Mouse (Mus musculus) lung, embryonic 16.5 days (tissue): ENCODE results near the gene Rnf43. TPM values are rescaled to one million over a fixed set of nuclear protein-coding genes. Genes with fewer than 3 reads are reported as not detected.

Source experiments
- ATAC-seq: fragments of 200-750 bp; cut with Nextera tagmentation; 2 replicates; pipeline ENCODE4 v1.8.0; 2017; ENCODE audit warnings: low read depth, mild to moderate bottlenecking, moderate library complexity
- H3K27ac ChIP-seq: fragments of 300-500 bp; sonication (generic); 2 replicates; pipeline ENCODE4 v1.5.1; 2014; ENCODE audit warnings: mild to moderate bottlenecking, control low read depth, low read length
- H3K27me3 ChIP-seq: fragments of 300-500 bp; sonication (generic); 2 replicates; pipeline ENCODE4 v1.6.1; 2014; ENCODE audit warnings: low read depth, low read length, mixed read lengths; ENCODE audit not compliant: control insufficient read depth, insufficient read depth
- H3K36me3 ChIP-seq: fragments of 300-500 bp; sonication (generic); 2 replicates; pipeline ENCODE4 v1.6.1; 2014; ENCODE audit warnings: low read length; ENCODE audit not compliant: control insufficient read depth, insufficient read depth
- H3K4me1 ChIP-seq: fragments of 300-500 bp; sonication (generic); replicated peaks from 2 replicates; pipeline ENCODE4 v1.6.1; 2014; ENCODE audit warnings: low read length, mixed read lengths; ENCODE audit not compliant: control insufficient read depth, insufficient read depth
- H3K4me2 ChIP-seq: fragments of 300-500 bp; sonication (generic); 2 replicates; pipeline ENCODE4 v1.6.1; 2014; ENCODE audit warnings: low read depth, low read length, control low read depth
- H3K4me3 ChIP-seq: fragments of 300-500 bp; sonication (generic); 2 replicates; pipeline ENCODE4 v1.5.1; 2014; ENCODE audit warnings: mild to moderate bottlenecking, low read length, control low read depth
- H3K9ac ChIP-seq: fragments of 300-500 bp; sonication (generic); 2 replicates; pipeline ENCODE4 v1.6.1; 2014; ENCODE audit warnings: low read length, control low read depth
- H3K9me3 ChIP-seq: fragments of 300-500 bp; sonication (generic); 2 replicates; pipeline ENCODE4 v1.6.1; 2016; ENCODE audit warnings: low read length; ENCODE audit not compliant: control insufficient read depth
- WGBS: fragments of 180-500 bp; shearing (Covaris S2); extraction: QIAGEN DNeasy Blood & Tissue Kit; methylation state at CpG from one replicate; pipeline ENCODE4 v1.1.7; 2014; 5-methylcytosine and 5-hydroxymethylcytosine counted together
- polyA plus RNA-seq: library from polyadenylated mRNA; unstranded; fragments of >200 nt; fragmentation: Nextera tagmentation; extraction: Ambion mirVana; gene quantifications from 2 replicates; pipeline ENCODE4 v1.2.1, GENCODE M21; 2015

Rnf43 gene
- polyA plus RNA-seq, 1 experiment from 2014 or later, result 15.8 TPM

GRCm38 (mm10) chr11:87682838-87683571 is 20.5 kb downstream of the Rnf43 start:
- H3K27me3 ChIP-seq, result no peaks in the 10 kb centered on the region
- H3K4me3 ChIP-seq, result no peak overlapping the region
- 24% methylated on average over 13 of the region's 13 CpGs for WGBS
- H3K9ac ChIP-seq, result no peak overlapping the region
- H3K4me2 ChIP-seq, result peak overlapping the region; percentile 9; the same call in 1 of the 2 replicates
- H3K9me3 ChIP-seq, result no peaks in the 10 kb centered on the region
- H3K36me3 ChIP-seq, result no peaks in the 10 kb centered on the region
- H3K27ac ChIP-seq, result peak overlapping the region; percentile 48
- H3K4me1 ChIP-seq, result peaks cover 5% of the 10 kb centered on the region; the same call in 1 of the 2 replicates
- ATAC-seq, result peak; percentile 64

- Histone ChIP-seq H3K9me3 (no peaks in the 10 kb centered on the region), H3K36me3 (no peaks in the 10 kb centered on the region), H3K9ac (no peak overlapping the region), H3K4me2 (no peak overlapping the region), H3K27me3 (no peaks in the 10 kb centered on the region), H3K4me3 (no peak overlapping the region), H3K4me1 (peaks cover 14% of the 10 kb centered on the region), H3K27ac (peak overlapping the region; percentile 1; the same call in 1 of the 2 replicates)
- 38% methylated on average over 7 of the region's 7 CpGs for WGBS
- ATAC-seq, result no peak
Observed at GRCm38 (mm10) chr11:87686407-87686806, 23.9 kb downstream of the Rnf43 start.

- Histone ChIP-seq H3K9ac (no peak overlapping the region), H3K4me1 (peaks cover 14% of the 10 kb centered on the region), H3K27ac (peak overlapping the region; percentile 76), H3K4me2 (no peak overlapping the region), H3K36me3 (no peaks in the 10 kb centered on the region), H3K27me3 (no peaks in the 10 kb centered on the region), H3K4me3 (no peak overlapping the region), H3K9me3 (no peaks in the 10 kb centered on the region)
- no peak for ATAC-seq
- WGBS, result 39% methylated on average over 15 of the region's 15 CpGs
Observed at GRCm38 (mm10) chr11:87687246-87688225, 25.0 kb downstream of the Rnf43 start.

GRCm38 (mm10) chr11:87688478-87689203 is 26.1 kb downstream of the Rnf43 start:
- no peaks in the 10 kb centered on the region for H3K27me3 ChIP-seq
- no peak for ATAC-seq
- H3K4me1 ChIP-seq, result peaks cover 14% of the 10 kb centered on the region
- peak overlapping the region; percentile 10 for H3K4me2 ChIP-seq
- peak overlapping the region; percentile 76 for H3K27ac ChIP-seq
- no peaks in the 10 kb centered on the region for H3K36me3 ChIP-seq
- H3K9me3 ChIP-seq, result no peaks in the 10 kb centered on the region
- H3K9ac ChIP-seq, result 0 out of 2 replicates have a peak overlapping the region, but pooled peaks have one; percentile 11
- 57% methylated on average over 11 of the region's 11 CpGs for WGBS
- no peak overlapping the region for H3K4me3 ChIP-seq

GRCm38 (mm10) chr11:87689402-87689808 is 26.9 kb downstream of the Rnf43 start:
- H3K4me2 ChIP-seq, result peak overlapping the region; percentile 47
- peak overlapping the region; percentile 94 for H3K27ac ChIP-seq
- 7% methylated on average over 7 of the region's 7 CpGs for WGBS
- H3K4me3 ChIP-seq, result no peak overlapping the region
- no peaks in the 10 kb centered on the region for H3K9me3 ChIP-seq
- ATAC-seq, result peak; percentile 90
- H3K4me1 ChIP-seq, result peaks cover 14% of the 10 kb centered on the region
- no peak overlapping the region for H3K9ac ChIP-seq
- no peaks in the 10 kb centered on the region for H3K36me3 ChIP-seq
- H3K27me3 ChIP-seq, result no peaks in the 10 kb centered on the region

- H3K4me2 ChIP-seq, result peak overlapping the region; percentile 47
- H3K9ac ChIP-seq, result peak overlapping the region; percentile 25
- WGBS, result 33% methylated on average over 16 of the region's 16 CpGs
- H3K4me1 ChIP-seq, result peaks cover 14% of the 10 kb centered on the region
- no peaks in the 10 kb centered on the region for H3K27me3 ChIP-seq
- no peaks in the 10 kb centered on the region for H3K36me3 ChIP-seq
- H3K4me3 ChIP-seq, result no peak overlapping the region
- no peaks in the 10 kb centered on the region for H3K9me3 ChIP-seq
- peak overlapping the region; percentile 94 for H3K27ac ChIP-seq
- ATAC-seq, result peak; percentile 65
Observed at GRCm38 (mm10) chr11:87690054-87690740, 27.7 kb downstream of the Rnf43 start.

- H3K9me3 ChIP-seq, result no peaks in the 10 kb centered on the region
Observed at GRCm38 (mm10) chr11:87697131-87697682, 34.7 kb downstream of the Rnf43 start.

GRCm38 (mm10) chr11:87698126-87698525 is 35.6 kb downstream of the Rnf43 start:
- H3K9ac ChIP-seq, result no peak overlapping the region
- H3K4me3 ChIP-seq, result no peak overlapping the region
- WGBS, result 65% methylated on average over 4 of the region's 4 CpGs
- H3K36me3 ChIP-seq, result no peaks in the 10 kb centered on the region
- no peak overlapping the region for H3K27ac ChIP-seq
- no peaks in the 10 kb centered on the region for H3K27me3 ChIP-seq
- H3K4me2 ChIP-seq, result no peak overlapping the region
- no peaks in the 10 kb centered on the region for H3K9me3 ChIP-seq
- peaks cover 14% of the 10 kb centered on the region for H3K4me1 ChIP-seq
- no peak for ATAC-seq

More at GRCm38 (mm10) chr11:87697131-87697682, 34.7 kb downstream of the Rnf43 start:
- peak; percentile 66 for ATAC-seq
- Histone ChIP-seq H3K36me3 (no peaks in the 10 kb centered on the region), H3K4me2 (no peak overlapping the region; the same call in 1 of the 2 replicates), H3K9ac (no peak overlapping the region; the same call in 1 of the 2 replicates), H3K27ac (peak overlapping the region; percentile 84), H3K27me3 (no peaks in the 10 kb centered on the region), H3K4me1 (peaks cover 14% of the 10 kb centered on the region), H3K4me3 (no peak overlapping the region)
- WGBS, result 43% methylated on average over 14 of the region's 14 CpGs
